Mouse (Mus musculus) stomach, embryonic 15.5 days (tissue): Measurements from ENCODE around the gene Bean1. TPM values are rescaled to one million over a fixed set of nuclear protein-coding genes. Genes with fewer than 3 reads are reported as not detected.
"Not testable (repeated sequence)": the region's sequence is repeated elsewhere in the genome, so short reads cannot be mapped to it uniquely, and the experiment has no call there.

Experiments
- ATAC-seq: fragments of 200-750 bp; cut with Nextera tagmentation; 2 replicates; pipeline ENCODE4 v1.8.0; 2017; ENCODE audit warnings: low read depth, moderate number of reproducible peaks, moderate TSS enrichment; ENCODE audit not compliant: insufficient read depth, low FRiP score
- H3K27ac ChIP-seq: fragments of 300-500 bp; sonication (generic); 2 replicates; pipeline ENCODE4 v1.5.1; 2015; ENCODE audit warnings: mild to moderate bottlenecking, inconsistent platforms
- H3K27me3 ChIP-seq: fragments of 300-500 bp; sonication (generic); replicated peaks from 2 replicates; pipeline ENCODE4 v1.6.1; 2015; ENCODE audit warnings: inconsistent platforms
- H3K36me3 ChIP-seq: fragments of 300-500 bp; sonication (generic); 2 replicates; pipeline ENCODE4 v1.6.1; 2015; ENCODE audit warnings: inconsistent platforms
- H3K4me1 ChIP-seq: fragments of 300-500 bp; sonication (generic); 2 replicates; pipeline ENCODE4 v1.6.1; 2015; ENCODE audit warnings: inconsistent platforms
- H3K4me2 ChIP-seq: fragments of 300-500 bp; sonication (generic); 2 replicates; pipeline ENCODE4 v1.6.1; 2015; ENCODE audit warnings: mild to moderate bottlenecking, inconsistent platforms
- H3K4me3 ChIP-seq: fragments of 300-500 bp; sonication (generic); replicated peaks from 2 replicates; pipeline ENCODE4 v1.5.1; 2015; ENCODE audit warnings: inconsistent platforms
- H3K9ac ChIP-seq: fragments of 300-500 bp; sonication (generic); 2 replicates; pipeline ENCODE4 v1.6.1; 2015; ENCODE audit warnings: inconsistent platforms
- H3K9me3 ChIP-seq: fragments of 300-500 bp; sonication (generic); 2 replicates; pipeline ENCODE4 v1.6.1; 2016; ENCODE audit warnings: inconsistent platforms
- WGBS: fragments of 180-500 bp; shearing (Covaris S2); methylation state at CpG from one replicate; pipeline ENCODE4 v1.1.7; 2015; 5-methylcytosine and 5-hydroxymethylcytosine counted together
- polyA plus RNA-seq: library from polyadenylated mRNA; unstranded; fragments of >200 nt; fragmentation: Nextera tagmentation; extraction: Ambion mirVana; gene quantifications from 2 replicates; pipeline ENCODE4 v1.2.1, GENCODE M21; 2015

The Bean1 gene
- polyA plus RNA-seq, 1 experiment from 2014 or later = 1.1 TPM

GRCm38 (mm10) chr8:104248276-104248675, 78.0 kb downstream of the Bean1 start, which contains the start of gene Tk2:
Gene Tk2 (minus strand): TSS chr8:104248558.
- Histone ChIP-seq H3K36me3 (no peaks in the 10 kb centered on the region), H3K4me3 (peak within 1 kb of the TSS; percentile 86), H3K4me2 (peak within 1 kb of the TSS; percentile 82), H3K27me3 (no peaks in the 10 kb centered on the region), H3K9ac (peak within 1 kb of the TSS; percentile 64), H3K27ac (peak within 1 kb of the TSS; percentile 62; the same call in 1 of the 2 replicates), H3K9me3 (no peaks in the 10 kb centered on the region), H3K4me1 (peaks cover 13% of the 10 kb centered on the region)
- peak; percentile 85 for ATAC-seq
- 0% methylated on average over 28 of the region's 28 CpGs for WGBS

- peaks cover 13% of the 10 kb centered on the region for H3K4me1 ChIP-seq
- ATAC-seq = no peak
- H3K4me3 ChIP-seq = no peak overlapping the region
- H3K36me3 ChIP-seq = no peaks in the 10 kb centered on the region
- no peaks in the 10 kb centered on the region for H3K27me3 ChIP-seq
- no peak overlapping the region for H3K27ac ChIP-seq
- no peak overlapping the region for H3K9ac ChIP-seq
- 78% methylated on average over 7 of the region's 7 CpGs for WGBS
- no peaks in the 10 kb centered on the region for H3K9me3 ChIP-seq
- H3K4me2 ChIP-seq = no peak overlapping the region
These were observed 79.3 kb downstream of the Bean1 start for GRCm38 (mm10) chr8:104249442-104249996.

GRCm38 (mm10) chr8:104250439-104251367, 80.5 kb downstream of the Bean1 start, which contains the start of gene Cklf:
Gene Cklf (plus strand): TSS chr8:104250861.
- Histone ChIP-seq H3K9ac (peak within 1 kb of the TSS; percentile 61), H3K36me3 (no peaks in the 10 kb centered on the region), H3K27ac (peak within 1 kb of the TSS; percentile 93), H3K4me1 (peaks cover 13% of the 10 kb centered on the region), H3K4me2 (peak within 1 kb of the TSS; percentile 76), H3K9me3 (no peaks in the 10 kb centered on the region), H3K27me3 (no peaks in the 10 kb centered on the region), H3K4me3 (peak within 1 kb of the TSS; percentile 77)
- WGBS = 4% methylated on average over 41 of the region's 41 CpGs
- peak; percentile 88 for ATAC-seq

- Histone ChIP-seq H3K4me3 (peak overlapping the region; percentile 77), H3K9ac (peak overlapping the region; percentile 61; the same call in 1 of the 2 replicates), H3K36me3 (no peaks in the 10 kb centered on the region), H3K27me3 (no peaks in the 10 kb centered on the region), H3K27ac (peak overlapping the region; percentile 93), H3K9me3 (no peaks in the 10 kb centered on the region), H3K4me1 (peaks cover 13% of the 10 kb centered on the region), H3K4me2 (peak overlapping the region; percentile 76)
- 0% methylated on average over 7 of the region's 7 CpGs for WGBS
- 0 out of 2 replicates have a peak, but pooled peaks have one; percentile 8 for ATAC-seq
These were observed 81.2 kb downstream of the Bean1 start for GRCm38 (mm10) chr8:104251461-104251860.

GRCm38 (mm10) chr8:104253016-104253415, 82.8 kb downstream of the Bean1 start:
- 85% methylated on average over 3 of the region's 3 CpGs for WGBS
- Histone ChIP-seq H3K27me3 (no peaks in the 10 kb centered on the region), H3K4me2 (no peak overlapping the region), H3K36me3 (peaks cover 5% of the 10 kb centered on the region), H3K27ac (no peak overlapping the region), H3K9me3 (no peaks in the 10 kb centered on the region), H3K4me3 (no peak overlapping the region), H3K4me1 (peaks cover under 1% of the 10 kb centered on the region; the same call in 1 of the 2 replicates), H3K9ac (no peak overlapping the region)
- ATAC-seq = no peak

- 95% methylated on average over 5 of the region's 5 CpGs for WGBS
- not testable (repeated sequence) for ATAC-seq, H3K4me1 ChIP-seq, H3K27me3 ChIP-seq, H3K9ac ChIP-seq, H3K4me2 ChIP-seq, H3K4me3 ChIP-seq, H3K27ac ChIP-seq, H3K9me3 ChIP-seq
- peaks cover 27% of the 10 kb centered on the region for H3K36me3 ChIP-seq
These were observed 91.6 kb downstream of the Bean1 start for GRCm38 (mm10) chr8:104261802-104262201.

- not testable (repeated sequence) for H3K4me3 ChIP-seq, H3K4me2 ChIP-seq, H3K27ac ChIP-seq, ATAC-seq, H3K9ac ChIP-seq, H3K36me3 ChIP-seq, H3K4me1 ChIP-seq, H3K9me3 ChIP-seq, H3K27me3 ChIP-seq
- WGBS = 93% methylated on average over 22 of the region's 22 CpGs
These were observed 94.2 kb downstream of the Bean1 start for GRCm38 (mm10) chr8:104264271-104264935.

GRCm38 (mm10) chr8:104268368-104268767, 98.1 kb downstream of the Bean1 start:
- Histone ChIP-seq H3K4me2 (no peak overlapping the region), H3K9me3 (no peaks in the 10 kb centered on the region), H3K4me1 (no peaks in the 10 kb centered on the region), H3K36me3 (peaks cover 8% of the 10 kb centered on the region), H3K4me3 (no peak overlapping the region), H3K9ac (no peak overlapping the region), H3K27me3 (no peaks in the 10 kb centered on the region), H3K27ac (no peak overlapping the region)
- no peak for ATAC-seq

Other genes with a start within 250 kb of the Bean1 start
- gene Cdh5, start 68.8 kb upstream of the Bean1 start, polyA plus RNA-seq = 27.0 and 29.8 TPM in 2 replicates
- gene Tk2, start 78.1 kb downstream of the Bean1 start, polyA plus RNA-seq = 16.3 and 16.4 TPM in 2 replicates
- gene Cklf, start 80.4 kb downstream of the Bean1 start, polyA plus RNA-seq = 42.5 and 52.6 TPM in 2 replicates
- gene Cmtm2a, start 122.7 kb downstream of the Bean1 start, polyA plus RNA-seq = not detected in 2 replicates
- not detected in 2 replicates for gene Gm45711, start 139.6 kb downstream of the Bean1 start, polyA plus RNA-seq
- gene Cmtm1, start 139.7 kb downstream of the Bean1 start, polyA plus RNA-seq = not detected in 2 replicates
- not detected in 2 replicates for gene Gm11020, start 151.1 kb downstream of the Bean1 start, polyA plus RNA-seq
- gene Cmtm2b, start 151.8 kb downstream of the Bean1 start, polyA plus RNA-seq = not detected in 2 replicates
- 121 and 122 TPM in 2 replicates for gene Cmtm3, start 169.0 kb downstream of the Bean1 start, polyA plus RNA-seq
- gene Cmtm4, start 225.4 kb downstream of the Bean1 start, polyA plus RNA-seq = 6.2 and 6.4 TPM in 2 replicates